Comparison of ENCODE assay signal across 8 mouse cellular contexts in genomic region chr8:71701414-71702086, GRCm38 (mm10). TPM values are rescaled to one million over a fixed set of nuclear protein-coding genes. Genes with fewer than 3 reads are reported as not detected.
A peak's percentile ranks its signal among the peaks of the same experiment; 100 is the strongest.
DNase-seq lines count a peak whose midpoint lies in the region; ATAC-seq and TF ChIP-seq lines count a peak whose summit lies in the region.

Gene B3gnt3, minus strand, starts transcription at chr8:71701789.

- intact Hi-C loops in gastrocnemius, adult 2 months (cut with DNase I): no loop called here

- no peaks in the 10 kb centered on the region for H3K27me3 ChIP-seq in CH12.LX (replicated peaks)
- H3K27me3 ChIP-seq in hindbrain, embryonic 12.5 days: peaks cover 86% of the 10 kb centered on the region
- H3K27me3 ChIP-seq in megakaryocyte, embryonic 14.5 days (replicated peaks): peaks cover 38% of the 10 kb centered on the region

- WGBS in hindbrain, embryonic 12.5 days: 21% methylated on average over 33 of the region's 34 CpGs

- H3K27ac ChIP-seq in gastrocnemius, adult 2 months: peak within 1 kb of the TSS; percentile 86
- H3K27ac ChIP-seq in CH12.LX (ENCODE audit: insufficient read depth, low read depth): no peak within 1 kb of the TSS
- no peak within 1 kb of the TSS for H3K27ac ChIP-seq in hindbrain, embryonic 12.5 days

- H3K4me1 ChIP-seq in CH12.LX (ENCODE audit: control insufficient read depth in 1 of 2, insufficient read depth in 2 of 2): peaks cover 0 to 3% of the 10 kb centered on the region in 2 experiments; a peak in 1 of 4 replicates
- H3K4me1 ChIP-seq in hindbrain, embryonic 12.5 days: no peaks in the 10 kb centered on the region
- peaks cover 42% of the 10 kb centered on the region for H3K4me1 ChIP-seq in megakaryocyte, embryonic 14.5 days

- TF ChIP-seq EP300 in CH12.LX (IDR thresholded peaks at IDR 0.05; ENCODE audit: low read length): no peak

- peak within 1 kb of the TSS; percentile 85 for H3K4me2 ChIP-seq in CH12.LX (ENCODE audit: insufficient read depth, low read depth, poor library complexity, severe bottlenecking)
- H3K4me2 ChIP-seq in hindbrain, embryonic 12.5 days (replicated peaks): peak within 1 kb of the TSS; percentile 13; the same call in 1 of the 2 replicates

- in situ Hi-C loops in CH12.LX (cut with MboI; ENCODE audit: low pct_ligation_motif_present, low pct_unique_long_range_greater_than_20kb, low sequenced_read_pairs): no loop called here

- peak within 1 kb of the TSS; percentile 72 for H3K4me3 ChIP-seq in gastrocnemius, adult 2 months
- peak within 1 kb of the TSS in 2 of 3 experiments; percentile 43 for H3K4me3 ChIP-seq in CH12.LX (replicated peaks in 1 of 3; ENCODE audit: low read depth in 2 of 3, low read length in 2 of 3, poor library complexity in 1 of 3)
- H3K4me3 ChIP-seq in hindbrain, embryonic 12.5 days: no peak within 1 kb of the TSS
- H3K4me3 ChIP-seq in megakaryocyte, embryonic 14.5 days (replicated peaks): peak within 1 kb of the TSS; percentile 88

- ATAC-seq in hindbrain, embryonic 12.5 days (ENCODE audit: low FRiP score): no peak

- TF ChIP-seq POLR2A in CH12.LX (IDR thresholded peaks at IDR 0.05; ENCODE audit: low read depth, low read length): no peak

- no peaks in the 10 kb centered on the region for H3K79me2 ChIP-seq in CH12.LX (replicated peaks; ENCODE audit: control insufficient read depth, extremely low read depth, insufficient read depth, poor library complexity, severe bottlenecking)

- dilution Hi-C loops in CH12.LX (cut with MboI; ENCODE audit: extremely low pct_ligation_motif_present, extremely low pct_unique_long_range_greater_than_20kb, low sequenced_read_pairs): no loop called here

- peak within 1 kb of the TSS; percentile 30; the same call in 1 of the 2 replicates for H3K9ac ChIP-seq in CH12.LX (ENCODE audit: insufficient read depth, low read depth)
- H3K9ac ChIP-seq in hindbrain, embryonic 12.5 days: peak within 1 kb of the TSS; percentile 18; the same call in 1 of the 2 replicates

- TF ChIP-seq RAD21 in CH12.LX (IDR thresholded peaks at IDR 0.05; ENCODE audit: low read depth, low read length): no peak

- no peaks in the 10 kb centered on the region for H3K9me3 ChIP-seq in CH12.LX (replicated peaks; ENCODE audit: low read length)
- no peaks in the 10 kb centered on the region for H3K9me3 ChIP-seq in hindbrain, embryonic 12.5 days (replicated peaks)
- no peaks in the 10 kb centered on the region for H3K9me3 ChIP-seq in megakaryocyte, embryonic 14.5 days

- no peaks in the 10 kb centered on the region for H3K36me3 ChIP-seq in CH12.LX (replicated peaks in 1 of 2; ENCODE audit: control insufficient read depth in 1 of 2, insufficient read depth in 1 of 2, low read length in 1 of 2)
- no peaks in the 10 kb centered on the region for H3K36me3 ChIP-seq in hindbrain, embryonic 12.5 days
- H3K36me3 ChIP-seq in megakaryocyte, embryonic 14.5 days (replicated peaks; ENCODE audit: low read length): no peaks in the 10 kb centered on the region

- DNase-seq in gastrocnemius, adult 2 months: no peak
- no peak for DNase-seq in gastrocnemius, adult 8-10 months (ENCODE audit: low spot score in 2 of 2)
- no peak for DNase-seq in CH12.LX (ENCODE audit: extremely low read depth)
- DNase-seq in cerebellum, postnatal 36 days: no peak
- DNase-seq in ovary, postnatal 36 days (ENCODE audit: low spot score): no peak
- no peak for DNase-seq in ovary, postnatal 14 days (ENCODE audit: low spot score)

- TF ChIP-seq CTCF in gastrocnemius, adult 2 months (IDR thresholded peaks at IDR 0.05): no peak
- TF ChIP-seq CTCF in CH12.LX (conservative IDR thresholded peaks at IDR 0.05 in 1 of 2, IDR thresholded peaks at IDR 0.05 in 1 of 2; ENCODE audit: low read depth in 2 of 2, low read length in 2 of 2): no peak

TF ChIP-seq in CH12.LX, 34 proteins besides CTCF, POLR2A, EP300 and RAD21:
- TF ChIP-seq ZMIZ1 (IDR thresholded peaks at IDR 0.05; ENCODE audit: low read depth, low read length) (no peak), MXI1 (IDR thresholded peaks at IDR 0.05; ENCODE audit: low read depth, low read length) (0 out of 2 replicates have a peak, but pooled peaks have one; percentile 21), NRF1 (IDR thresholded peaks at IDR 0.05; ENCODE audit: low read depth, low read length) (no peak), MAFK (IDR thresholded peaks at IDR 0.05; ENCODE audit: insufficient replicate concordance, low read length) (no peak), SIN3A (IDR thresholded peaks at IDR 0.05; ENCODE audit: low read length) (0 out of 2 replicates have a peak, but pooled peaks have one; percentile 21), MAZ (IDR thresholded peaks at IDR 0.05; ENCODE audit: low read depth, low read length) (no peak), TBP (conservative IDR thresholded peaks at IDR 0.05; ENCODE audit: low read depth, low read length) (no peak), E2F4 (IDR thresholded peaks at IDR 0.05; ENCODE audit: insufficient replicate concordance, low read depth, low read length) (no peak), USF2 (conservative IDR thresholded peaks at IDR 0.05; ENCODE audit: low read depth, low read length) (no peak), ETS1 (conservative IDR thresholded peaks at IDR 0.05; ENCODE audit: low read depth, low read length) (no peak), TCF12 (IDR thresholded peaks at IDR 0.05; ENCODE audit: low read depth, low read length) (no peak), JUN (IDR thresholded peaks at IDR 0.05; ENCODE audit: insufficient read depth, low read depth, low read length) (no peak)

RNA-seq across cellular contexts. Expression of gene B3gnt3, which starts in this region (rescaled TPM):
- total RNA-seq in gastrocnemius, adult 2 months (2021): 1 to 10 TPM; 2.1 to 2.9 TPM
- 1 to 10 TPM; 1.3 to 1.8 (median 1.5) TPM for total RNA-seq in gastrocnemius, adult 8-10 months (2022)
- total RNA-seq in CH12.LX (2012; rRNA removed): 0.63 and 0.98 TPM in 2 replicates
- 0.09 TPM in 1 of 2 replicates, not detected in the other for total RNA-seq in CH12.LX (2014; rRNA removed)
- 0.24 and 0.26 TPM in 2 replicates for polyA plus RNA-seq in CH12.LX (2012; ENCODE audit: insufficient read length, low read depth)
- polyA plus RNA-seq in hindbrain, embryonic 12.5 days (2016; fragmentation: Nextera tagmentation; extraction: Ambion mirVana): 0.59 and 0.86 TPM in 2 replicates
- 0.77 TPM in 1 of 2 replicates, not detected in the other for polyA plus RNA-seq in megakaryocyte, embryonic 14.5 days (2012; ENCODE audit: insufficient read depth, low replicate concordance)
